Mouse (Mus musculus): Measurements from ENCODE around the gene Plxdc2. TPM values are rescaled to one million over a fixed set of nuclear protein-coding genes. Genes with fewer than 3 reads are reported as not detected.

Gene Plxdc2
- total and polyA plus RNA-seq, 2 experiments = 0.09 to 0.55 TPM

DNA sequence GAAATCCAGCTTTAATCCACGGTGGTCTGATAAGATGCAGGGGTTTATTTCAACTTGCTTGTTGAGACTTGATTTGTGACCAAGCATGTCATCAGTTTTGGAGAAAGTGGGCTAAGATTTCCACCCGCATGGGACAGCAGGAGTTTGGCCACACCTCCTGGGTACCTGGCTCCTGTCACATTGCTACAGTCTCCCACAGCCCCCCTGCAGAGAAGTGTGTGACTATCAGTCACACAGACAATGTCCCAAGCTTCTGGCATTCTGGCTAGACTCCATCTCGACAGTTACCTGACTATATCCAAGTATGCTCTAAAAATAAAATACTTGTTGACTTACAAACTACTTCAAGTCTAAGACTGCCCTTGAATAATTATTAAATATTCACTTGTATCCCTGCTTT lies 185.1 kb downstream of the Plxdc2 start:
- Histone ChIP-seq H3K4me1 (ENCODE audit: control insufficient read depth, insufficient read depth, low read length) (no peaks in the 10 kb centered on the region), H3K79me2 (ENCODE audit: control insufficient read depth, insufficient read depth, low read length) (no peaks in the 10 kb centered on the region), H3K27me3 (ENCODE audit: control insufficient read depth, insufficient read depth, low read length) (no peaks in the 10 kb centered on the region), H3K9ac (ENCODE audit: low read depth, low read length) (no peak overlapping the region), H3K27ac (replicated peaks; ENCODE audit: insufficient read depth, low read depth, low read length) (no peak overlapping the region), H3K4me3 (ENCODE audit: insufficient read depth, low read depth, low read length) (no peak overlapping the region), H3K36me3 (ENCODE audit: control insufficient read depth, insufficient read depth, low read length) (no peaks in the 10 kb centered on the region)
- no peak for TF ChIP-seq POLR2A (IDR thresholded peaks at IDR 0.05; ENCODE audit: extremely low read depth, insufficient read depth, low read length)
- no peak for TF ChIP-seq CTCF (IDR thresholded peaks at IDR 0.05; ENCODE audit: low read depth, low read length)
- 58% methylated on average over 3 of the region's 3 CpGs for WGBS
- DNase-seq (ENCODE audit: extremely low read depth, low read depth, low spot score) = no peak

- no peak for DNase-seq (ENCODE audit: extremely low read depth, low read depth, low spot score)
- Histone ChIP-seq H3K27me3 (ENCODE audit: control insufficient read depth, insufficient read depth, low read length) (no peaks in the 10 kb centered on the region), H3K4me1 (ENCODE audit: control insufficient read depth, insufficient read depth, low read length) (no peaks in the 10 kb centered on the region), H3K36me3 (ENCODE audit: control insufficient read depth, insufficient read depth, low read length) (no peaks in the 10 kb centered on the region), H3K79me2 (ENCODE audit: control insufficient read depth, insufficient read depth, low read length) (no peaks in the 10 kb centered on the region), H3K27ac (replicated peaks; ENCODE audit: insufficient read depth, low read depth, low read length) (no peak overlapping the region), H3K4me3 (ENCODE audit: insufficient read depth, low read depth, low read length) (no peak overlapping the region), H3K9ac (ENCODE audit: low read depth, low read length) (no peak overlapping the region)
- WGBS = 83% methylated on average over 3 of the region's 3 CpGs
- TF ChIP-seq POLR2A (IDR thresholded peaks at IDR 0.05; ENCODE audit: extremely low read depth, insufficient read depth, low read length) (no peak), CTCF (IDR thresholded peaks at IDR 0.05; ENCODE audit: low read depth, low read length) (no peak)
Measured at GRCm38 (mm10) chr2:16545207-16545606, 189.1 kb downstream of the Plxdc2 start.

- Histone ChIP-seq H3K27ac (replicated peaks; ENCODE audit: insufficient read depth, low read depth, low read length) (no peak overlapping the region), H3K4me1 (ENCODE audit: control insufficient read depth, insufficient read depth, low read length) (no peaks in the 10 kb centered on the region), H3K27me3 (ENCODE audit: control insufficient read depth, insufficient read depth, low read length) (no peaks in the 10 kb centered on the region), H3K4me3 (ENCODE audit: insufficient read depth, low read depth, low read length) (no peak overlapping the region), H3K36me3 (ENCODE audit: control insufficient read depth, insufficient read depth, low read length) (no peaks in the 10 kb centered on the region), H3K79me2 (ENCODE audit: control insufficient read depth, insufficient read depth, low read length) (no peaks in the 10 kb centered on the region), H3K9ac (ENCODE audit: low read depth, low read length) (no peak overlapping the region)
- WGBS = 72% methylated on average over 4 of the region's 4 CpGs
- no peak for DNase-seq (ENCODE audit: extremely low read depth, low read depth, low spot score)
- TF ChIP-seq POLR2A (IDR thresholded peaks at IDR 0.05; ENCODE audit: extremely low read depth, insufficient read depth, low read length) (no peak), CTCF (IDR thresholded peaks at IDR 0.05; ENCODE audit: low read depth, low read length) (no peak)
Measured at GRCm38 (mm10) chr2:16559287-16559686, 203.2 kb downstream of the Plxdc2 start.

DNA sequence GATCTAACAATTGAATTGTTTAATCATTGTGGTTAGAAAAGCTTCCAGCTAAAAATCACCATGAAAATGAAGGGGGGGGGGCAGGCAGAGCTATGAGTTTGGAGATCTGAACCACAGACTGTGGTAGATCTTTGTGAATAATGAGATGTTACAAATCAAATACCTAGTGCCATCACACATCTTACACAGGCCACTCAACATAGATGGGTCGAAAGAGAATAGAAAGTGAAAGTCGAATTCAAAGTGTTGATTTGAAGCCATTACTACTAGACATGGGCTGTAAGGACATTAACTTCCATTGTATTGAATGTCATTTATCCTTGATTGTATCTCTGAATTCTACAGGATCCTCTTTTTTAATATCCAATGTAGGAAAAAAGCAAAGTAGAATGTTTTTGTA lies 212.2 kb downstream of the Plxdc2 start:
- Histone ChIP-seq H3K36me3 (ENCODE audit: control insufficient read depth, insufficient read depth, low read length) (no peaks in the 10 kb centered on the region), H3K4me1 (ENCODE audit: control insufficient read depth, insufficient read depth, low read length) (no peaks in the 10 kb centered on the region), H3K79me2 (ENCODE audit: control insufficient read depth, insufficient read depth, low read length) (no peaks in the 10 kb centered on the region), H3K4me3 (ENCODE audit: insufficient read depth, low read depth, low read length) (no peak overlapping the region), H3K27me3 (ENCODE audit: control insufficient read depth, insufficient read depth, low read length) (no peaks in the 10 kb centered on the region), H3K9ac (ENCODE audit: low read depth, low read length) (no peak overlapping the region), H3K27ac (replicated peaks; ENCODE audit: insufficient read depth, low read depth, low read length) (no peak overlapping the region)
- no peak for DNase-seq (ENCODE audit: extremely low read depth, low read depth, low spot score)
- WGBS = 84% methylated on average over 2 of the region's 2 CpGs
- TF ChIP-seq POLR2A (IDR thresholded peaks at IDR 0.05; ENCODE audit: extremely low read depth, insufficient read depth, low read length) = no peak
- no peak for TF ChIP-seq CTCF (IDR thresholded peaks at IDR 0.05; ENCODE audit: low read depth, low read length)

DNA sequence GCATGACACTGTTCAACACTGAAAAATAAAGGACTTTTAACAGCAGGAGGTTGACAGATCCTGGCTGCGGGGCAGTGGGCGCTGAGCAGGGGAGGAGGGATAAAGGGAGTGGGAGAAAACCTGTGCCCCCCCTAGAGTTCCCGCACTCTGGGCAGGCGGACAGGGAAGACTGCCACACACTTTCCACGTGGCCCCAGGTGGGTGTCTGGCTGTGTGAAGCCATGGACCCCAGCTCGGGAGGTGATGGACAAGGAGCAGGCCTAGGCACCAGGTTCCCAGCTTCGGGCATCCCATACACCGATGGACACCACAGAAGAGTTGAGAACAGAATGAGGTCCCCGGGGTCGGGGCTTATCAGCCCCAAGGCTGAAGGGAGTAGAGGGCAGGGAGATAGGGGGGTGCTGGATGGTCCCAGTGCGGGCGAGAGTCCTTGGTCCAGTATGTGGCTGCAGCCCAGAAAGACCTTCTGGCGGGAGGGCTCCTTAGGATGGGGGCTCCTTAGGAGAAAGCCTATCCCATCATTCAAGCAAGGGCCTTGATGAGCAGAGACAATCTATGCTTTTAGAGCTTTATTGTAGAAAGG lies 215.2 kb downstream of the Plxdc2 start:
- H3K27me3 ChIP-seq (ENCODE audit: control insufficient read depth, insufficient read depth, low read length) = no peaks in the 10 kb centered on the region
- no peaks in the 10 kb centered on the region for H3K36me3 ChIP-seq (ENCODE audit: control insufficient read depth, insufficient read depth, low read length)
- no peaks in the 10 kb centered on the region for H3K79me2 ChIP-seq (ENCODE audit: control insufficient read depth, insufficient read depth, low read length)
- H3K4me3 ChIP-seq (ENCODE audit: insufficient read depth, low read depth, low read length) = no peak overlapping the region
- WGBS = 87% methylated on average over 13 of the region's 13 CpGs
- DNase-seq (ENCODE audit: extremely low read depth, low read depth, low spot score) = no peak
- no peak overlapping the region for H3K27ac ChIP-seq (replicated peaks; ENCODE audit: insufficient read depth, low read depth, low read length)
- H3K9ac ChIP-seq (ENCODE audit: low read depth, low read length) = no peak overlapping the region
- TF ChIP-seq POLR2A (IDR thresholded peaks at IDR 0.05; ENCODE audit: extremely low read depth, insufficient read depth, low read length) (no peak), CTCF (IDR thresholded peaks at IDR 0.05; ENCODE audit: low read depth, low read length) (no peak)
- H3K4me1 ChIP-seq (ENCODE audit: control insufficient read depth, insufficient read depth, low read length) = no peaks in the 10 kb centered on the region

DNA sequence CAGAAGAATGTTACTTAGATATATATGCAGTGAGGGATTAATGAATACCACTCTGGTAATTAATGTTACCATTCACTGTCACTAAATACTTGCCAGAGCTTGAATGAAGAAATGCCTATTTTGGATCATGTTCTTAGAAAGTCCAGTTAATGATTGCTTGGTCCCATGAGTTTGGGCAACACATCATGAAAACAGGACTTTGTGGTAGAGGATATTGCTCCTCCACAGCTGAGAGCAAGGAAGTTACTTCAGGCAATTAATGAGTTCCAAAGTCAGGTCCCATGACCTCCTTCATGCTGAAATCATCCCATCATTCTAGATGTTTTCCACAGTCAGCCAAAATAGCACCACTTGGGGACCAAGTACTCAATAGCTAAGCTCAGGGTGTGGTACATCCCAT lies 220.5 kb downstream of the Plxdc2 start:
- no peaks in the 10 kb centered on the region for H3K4me1 ChIP-seq (ENCODE audit: control insufficient read depth, insufficient read depth, low read length)
- no peak overlapping the region for H3K4me3 ChIP-seq (ENCODE audit: insufficient read depth, low read depth, low read length)
- no peaks in the 10 kb centered on the region for H3K27me3 ChIP-seq (ENCODE audit: control insufficient read depth, insufficient read depth, low read length)
- H3K9ac ChIP-seq (ENCODE audit: low read depth, low read length) = no peak overlapping the region
- no peaks in the 10 kb centered on the region for H3K79me2 ChIP-seq (ENCODE audit: control insufficient read depth, insufficient read depth, low read length)
- H3K27ac ChIP-seq (replicated peaks; ENCODE audit: insufficient read depth, low read depth, low read length) = no peak overlapping the region
- TF ChIP-seq POLR2A (IDR thresholded peaks at IDR 0.05; ENCODE audit: extremely low read depth, insufficient read depth, low read length) (no peak), CTCF (IDR thresholded peaks at IDR 0.05; ENCODE audit: low read depth, low read length) (no peak)
- peak; percentile 27 for DNase-seq (ENCODE audit: extremely low read depth, low read depth, low spot score)
- H3K36me3 ChIP-seq (ENCODE audit: control insufficient read depth, insufficient read depth, low read length) = no peaks in the 10 kb centered on the region

Data from liver, adult 2 months (tissue).